ENCODE assay signal across 8 mouse cellular contexts in genomic region chr8:126595204-126596061, GRCm38 (mm10). TPM values are rescaled to one million over a fixed set of nuclear protein-coding genes. Genes with fewer than 3 reads are reported as not detected.
DNase-seq lines count a peak whose midpoint lies in the region; ATAC-seq and TF ChIP-seq lines count a peak whose summit lies in the region.

No protein-coding gene starts in this region.

- peaks cover 19% of the 10 kb centered on the region for H3K36me3 ChIP-seq in heart, embryonic 12.5 days
- peaks cover 8% of the 10 kb centered on the region for H3K36me3 ChIP-seq in kidney, embryonic 15.5 days
- no peaks in the 10 kb centered on the region; the same call in 1 of the 2 replicates for H3K36me3 ChIP-seq in liver, embryonic 14.5 days (replicated peaks; ENCODE audit: control insufficient read depth, insufficient read depth, low read depth)
- peaks cover 7% of the 10 kb centered on the region; the same call in 1 of the 2 replicates for H3K36me3 ChIP-seq in neural tube, embryonic 12.5 days

- H3K9ac ChIP-seq in heart, embryonic 12.5 days: peak overlapping the region; percentile 100
- peak overlapping the region; percentile 56 for H3K9ac ChIP-seq in kidney, embryonic 15.5 days
- peak overlapping the region; percentile 63 for H3K9ac ChIP-seq in liver, embryonic 14.5 days (replicated peaks)
- H3K9ac ChIP-seq in neural tube, embryonic 12.5 days: peak overlapping the region; percentile 93

- no peak for TF ChIP-seq CTCF in embryonic fibroblast, embryonic 13.5 days (IDR thresholded peaks at IDR 0.05; ENCODE audit: borderline replicate concordance, insufficient read depth, low read length)
- no peak for TF ChIP-seq CTCF in liver, embryonic 14.5 days (IDR thresholded peaks at IDR 0.05; ENCODE audit: low read depth)

- peak overlapping the region; percentile 97 for H3K27ac ChIP-seq in embryonic fibroblast, embryonic 13.5 days (ENCODE audit: insufficient read depth, low read length)
- H3K27ac ChIP-seq in heart, embryonic 12.5 days (ENCODE audit: poor library complexity, severe bottlenecking): peak overlapping the region; percentile 100
- peak overlapping the region; percentile 98 for H3K27ac ChIP-seq in kidney, embryonic 15.5 days
- H3K27ac ChIP-seq in liver, embryonic 14.5 days: peak overlapping the region; percentile 74
- peak overlapping the region; percentile 97 for H3K27ac ChIP-seq in neural tube, embryonic 12.5 days

- peaks cover 6% of the 10 kb centered on the region for H3K4me1 ChIP-seq in embryonic fibroblast, embryonic 13.5 days (ENCODE audit: control insufficient read depth, insufficient read depth, low read length)
- peaks cover 40% of the 10 kb centered on the region for H3K4me1 ChIP-seq in heart, embryonic 12.5 days (replicated peaks)
- peaks cover 46% of the 10 kb centered on the region for H3K4me1 ChIP-seq in kidney, embryonic 15.5 days
- peaks cover 42 to 47% of the 10 kb centered on the region in 2 experiments for H3K4me1 ChIP-seq in liver, embryonic 14.5 days (replicated peaks; ENCODE audit: control insufficient read depth in 2 of 2, insufficient read depth in 2 of 2, low read length in 1 of 2)
- peaks cover 34% of the 10 kb centered on the region for H3K4me1 ChIP-seq in neural tube, embryonic 12.5 days

- peak; percentile 72 for TF ChIP-seq POLR2A in embryonic fibroblast, embryonic 13.5 days (IDR thresholded peaks at IDR 0.05; ENCODE audit: low read depth, low read length)

- TF ChIP-seq EP300 in liver, embryonic 14.5 days (IDR thresholded peaks at IDR 0.05; ENCODE audit: low read depth): no peak

- 15% methylated on average over 16 of the region's 16 CpGs for WGBS in heart, embryonic 12.5 days
- WGBS in kidney, embryonic 15.5 days: 16% methylated on average over 16 of the region's 16 CpGs
- 25% methylated on average over 16 of the region's 16 CpGs for WGBS in liver, embryonic 14.5 days (ENCODE audit: insufficient replicate concordance)
- WGBS in neural tube, embryonic 12.5 days: 29% methylated on average over 16 of the region's 16 CpGs

- peak overlapping the region; percentile 82 for H3K4me2 ChIP-seq in heart, embryonic 12.5 days
- peak overlapping the region; percentile 76 for H3K4me2 ChIP-seq in kidney, embryonic 15.5 days
- peak overlapping the region; percentile 89 for H3K4me2 ChIP-seq in liver, embryonic 14.5 days (ENCODE audit: low read depth)
- peak overlapping the region; percentile 81 for H3K4me2 ChIP-seq in neural tube, embryonic 12.5 days (replicated peaks)

- H3K4me3 ChIP-seq in embryonic fibroblast, embryonic 13.5 days (ENCODE audit: insufficient read depth, low read length): peak overlapping the region; percentile 27
- H3K4me3 ChIP-seq in heart, embryonic 12.5 days: peak overlapping the region; percentile 97
- peak overlapping the region; percentile 71 for H3K4me3 ChIP-seq in kidney, embryonic 15.5 days (replicated peaks)
- H3K4me3 ChIP-seq in liver, embryonic 14.5 days (ENCODE audit: insufficient read depth in 1 of 2, low read depth in 2 of 2, low read length in 2 of 2): peak overlapping the region in 1 of 2 experiments; percentile 75; a peak in 2 of 4 replicates
- H3K4me3 ChIP-seq in neural tube, embryonic 12.5 days: peak overlapping the region; percentile 99; the same call in 1 of the 2 replicates

- no peak for ATAC-seq in heart, embryonic 12.5 days (ENCODE audit: insufficient number of reproducible peaks, low FRiP score)
- ATAC-seq in kidney, embryonic 15.5 days (replicated peaks; ENCODE audit: low FRiP score): no peak
- no peak for ATAC-seq in liver, embryonic 14.5 days (ENCODE audit: insufficient read depth)
- no peak for ATAC-seq in neural tube, embryonic 12.5 days (ENCODE audit: low FRiP score, low read depth)

- H3K9me3 ChIP-seq in heart, embryonic 12.5 days (replicated peaks): no peaks in the 10 kb centered on the region
- no peaks in the 10 kb centered on the region for H3K9me3 ChIP-seq in kidney, embryonic 15.5 days (replicated peaks)
- H3K9me3 ChIP-seq in liver, embryonic 14.5 days (ENCODE audit: control insufficient read depth, low read length): no peaks in the 10 kb centered on the region
- H3K9me3 ChIP-seq in neural tube, embryonic 12.5 days: no peaks in the 10 kb centered on the region

- DNase-seq in A20 (ENCODE audit: low read depth, low spot score): peak; percentile 86
- peak; percentile 85 to 93 for DNase-seq in adrenal gland, adult (ENCODE audit: inconsistent age in 2 of 2, low spot score in 1 of 2)
- DNase-seq in liver, embryonic 14.5 days (ENCODE audit: low read depth in 3 of 3, low spot score in 3 of 3): no peak
- peak; percentile 65 for DNase-seq in thymus, postnatal 25 days

- no peaks in the 10 kb centered on the region for H3K27me3 ChIP-seq in heart, embryonic 12.5 days (replicated peaks)
- H3K27me3 ChIP-seq in kidney, embryonic 15.5 days: no peaks in the 10 kb centered on the region
- H3K27me3 ChIP-seq in liver, embryonic 14.5 days (ENCODE audit: control insufficient read depth, insufficient read depth, low read length): no peaks in the 10 kb centered on the region
- no peaks in the 10 kb centered on the region for H3K27me3 ChIP-seq in neural tube, embryonic 12.5 days (replicated peaks)

RNA-seq across cellular contexts. Expression of gene Irf2bp2, which starts 1.6 kb away (rescaled TPM):
- polyA plus RNA-seq in embryonic fibroblast, embryonic 13.5 days (2011; ENCODE audit: insufficient read length, low read depth, missing spikeins): 58.6 and 74.8 TPM in 2 replicates
- 8.9 and 9.7 TPM in 2 replicates for polyA plus RNA-seq in heart, embryonic 12.5 days (2016; fragmentation: Nextera tagmentation; extraction: Ambion mirVana)
- 12.3 and 13.3 TPM in 2 replicates for polyA plus RNA-seq in kidney, embryonic 15.5 days (2015; fragmentation: Nextera tagmentation; extraction: Ambion mirVana)
- polyA plus RNA-seq in liver, embryonic 14.5 days (2012; rRNA removed): 10.9 and 11.5 TPM in 2 replicates
- 2.8 and 3.2 TPM in 2 replicates for polyA plus RNA-seq in liver, embryonic 14.5 days (2014; fragmentation: Nextera tagmentation; extraction: Ambion mirVana)
- polyA plus RNA-seq in neural tube, embryonic 12.5 days (2016; fragmentation: Nextera tagmentation; extraction: Ambion mirVana): 8.5 and 9.5 TPM in 2 replicates

Comparison
In these comparisons a context has a peak if more than half of its experiments do, and no peak if none do; other contexts are left out.
1. DNase-seq: peak in A20 (single experiment), adrenal gland, adult (2 of 2) and thymus, postnatal 25 days (single experiment); none in liver, embryonic 14.5 days (0 of 3).
2. Peak in every context shown above with its lines, with median percentiles within 50 percentile points of each other: H3K27ac ChIP-seq, H3K4me2 ChIP-seq and H3K9ac ChIP-seq.